Mouse (Mus musculus) megakaryocyte, embryonic 14.5 days (primary cell): ENCODE measurements at regions not wholly inside any gene's neighbourhood (a gene's known extent, or its start where the extent isn't known, plus 50 kb on each side); places are given as distances from the start of the nearest gene placed in this dataset.

Experiments used
- H3K27me3 ChIP-seq: replicated peaks from 2 replicates; pipeline ENCODE3; 2012; ENCODE audit warnings: inconsistent platforms
- H3K36me3 ChIP-seq: replicated peaks from 2 replicates; pipeline ENCODE3; 2012; ENCODE audit warnings: low read length, inconsistent platforms, mixed read lengths
- H3K4me1 ChIP-seq: 2 replicates; pipeline ENCODE4 v1.6.1; 2012; ENCODE audit warnings: inconsistent platforms
- H3K4me3 ChIP-seq: replicated peaks from 2 replicates; pipeline ENCODE3; 2012; ENCODE audit warnings: moderate library complexity, mild to moderate bottlenecking, inconsistent platforms
- H3K9me3 ChIP-seq: 2 replicates; pipeline ENCODE4 v1.6.1; 2012; ENCODE audit warnings: inconsistent platforms
- FLI1 ChIP-seq: IDR thresholded peaks from 2 replicates; pipeline ENCODE4 v1.6.1; 2012; ENCODE audit warnings: low read length, inconsistent platforms, mixed read lengths
- GATA1 ChIP-seq: IDR thresholded peaks from 3 replicates; pipeline ENCODE4 v1.6.1; 2012; ENCODE audit warnings: mixed read lengths, low read length, inconsistent platforms, borderline replicate concordance

DNA sequence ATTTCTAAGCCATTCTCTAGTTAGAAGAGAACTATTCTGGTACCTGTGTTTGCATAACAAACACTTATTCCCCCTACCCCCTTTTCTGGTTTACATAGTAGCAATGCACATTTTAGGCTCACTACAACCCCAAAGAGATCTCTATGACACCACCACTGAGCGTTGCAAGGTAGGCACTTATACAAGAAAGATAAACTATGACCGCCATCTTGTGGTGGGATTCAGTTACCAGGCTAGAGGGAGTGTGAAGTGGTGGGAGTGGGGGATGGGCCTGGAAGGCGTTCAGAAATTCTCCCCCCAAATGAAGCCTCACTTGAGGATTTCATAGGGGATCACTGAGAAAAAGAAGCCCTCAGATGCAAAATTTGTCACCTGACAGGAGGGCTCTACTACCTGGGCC is 64.4 kb upstream of the Fst start:
- no peaks in the 10 kb centered on the region for H3K4me1 ChIP-seq
- H3K4me3 ChIP-seq: no peak overlapping the region
- TF ChIP-seq GATA1 (no peak), FLI1 (no peak)
- peaks cover 17% of the 10 kb centered on the region for H3K9me3 ChIP-seq
- H3K27me3 ChIP-seq: no peaks in the 10 kb centered on the region
- no peaks in the 10 kb centered on the region for H3K36me3 ChIP-seq

DNA sequence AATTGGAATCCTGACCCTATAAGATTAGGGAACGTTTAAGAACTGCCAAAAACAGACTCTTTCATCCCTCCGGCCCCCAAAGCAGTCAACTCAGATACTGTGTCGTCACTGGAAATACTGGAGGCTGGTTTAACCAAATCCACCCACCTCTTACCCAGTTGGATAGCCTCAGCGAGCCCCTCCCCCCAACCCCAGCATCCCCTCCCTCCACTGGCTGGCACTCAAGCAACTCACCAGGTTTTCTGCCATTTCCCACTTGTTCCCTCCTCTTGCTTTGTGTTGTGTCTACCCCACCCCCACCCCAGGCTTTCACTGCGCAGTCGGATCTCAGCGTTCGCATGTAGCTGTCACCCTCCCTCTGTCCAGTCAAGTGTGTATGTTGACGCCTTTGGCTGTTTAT is 68.1 kb upstream of the Fst start:
- Histone ChIP-seq H3K27me3 (no peaks in the 10 kb centered on the region), H3K4me3 (no peak overlapping the region), H3K36me3 (no peaks in the 10 kb centered on the region), H3K9me3 (peaks cover 18% of the 10 kb centered on the region), H3K4me1 (no peaks in the 10 kb centered on the region)
- no peak for TF ChIP-seq FLI1
- no peak for TF ChIP-seq GATA1

DNA sequence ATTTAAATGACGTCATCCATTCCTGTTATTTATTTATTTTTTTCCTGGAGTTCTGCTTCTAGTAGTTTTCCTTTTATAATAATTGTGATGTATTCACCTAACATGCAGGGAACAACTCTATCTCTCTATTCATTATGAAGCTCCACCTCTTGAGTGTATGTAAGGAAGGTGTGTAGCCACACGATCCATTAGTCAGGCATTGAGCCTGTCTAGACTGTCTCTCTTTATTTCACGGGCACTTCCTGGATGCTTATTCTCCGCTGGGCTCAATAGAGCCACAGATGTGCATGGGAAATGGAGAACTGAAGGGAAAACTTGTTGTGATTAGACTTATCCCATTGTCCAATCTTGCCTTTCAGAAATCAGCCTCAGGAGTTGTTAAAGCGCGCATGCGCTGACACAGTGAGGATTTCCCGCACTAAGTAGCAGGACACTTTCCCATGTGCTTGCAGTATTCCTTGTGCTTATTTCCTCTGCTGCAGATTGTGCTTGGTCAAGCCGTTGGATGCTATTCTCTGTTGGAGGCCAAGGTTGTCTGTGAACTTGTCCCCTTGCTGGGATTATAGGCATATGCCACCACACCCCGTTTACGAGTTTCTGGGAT is 71.5 kb upstream of the Fst start:
- H3K4me3 ChIP-seq: no peak overlapping the region
- H3K27me3 ChIP-seq: no peaks in the 10 kb centered on the region
- H3K9me3 ChIP-seq: peaks cover 14% of the 10 kb centered on the region
- TF ChIP-seq GATA1 (no peak), FLI1 (no peak)
- no peaks in the 10 kb centered on the region for H3K36me3 ChIP-seq
- H3K4me1 ChIP-seq: no peaks in the 10 kb centered on the region

DNA sequence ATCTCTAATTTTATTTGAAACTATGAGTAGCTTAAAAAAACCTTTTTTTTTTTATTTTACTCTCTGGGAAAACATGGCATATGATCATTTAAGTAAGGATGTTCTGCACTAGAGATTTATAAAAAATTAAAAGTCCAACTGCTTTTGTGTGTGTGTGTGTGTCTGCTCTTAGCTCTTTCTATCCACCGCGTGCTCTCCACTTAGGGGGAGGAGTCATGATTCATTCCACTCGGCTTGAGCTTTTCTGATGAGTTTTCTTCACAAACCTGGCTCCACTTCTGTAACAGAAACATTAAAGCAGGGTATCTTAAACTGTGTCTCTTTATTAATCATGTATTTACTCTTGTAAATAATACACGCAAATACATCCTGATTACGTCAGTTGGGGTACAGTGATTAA is 73.0 kb upstream of the Fst start:
- Histone ChIP-seq H3K9me3 (peaks cover 14% of the 10 kb centered on the region), H3K27me3 (no peaks in the 10 kb centered on the region), H3K4me1 (no peaks in the 10 kb centered on the region), H3K36me3 (no peaks in the 10 kb centered on the region), H3K4me3 (no peak overlapping the region)
- TF ChIP-seq FLI1: no peak
- TF ChIP-seq GATA1: no peak

DNA sequence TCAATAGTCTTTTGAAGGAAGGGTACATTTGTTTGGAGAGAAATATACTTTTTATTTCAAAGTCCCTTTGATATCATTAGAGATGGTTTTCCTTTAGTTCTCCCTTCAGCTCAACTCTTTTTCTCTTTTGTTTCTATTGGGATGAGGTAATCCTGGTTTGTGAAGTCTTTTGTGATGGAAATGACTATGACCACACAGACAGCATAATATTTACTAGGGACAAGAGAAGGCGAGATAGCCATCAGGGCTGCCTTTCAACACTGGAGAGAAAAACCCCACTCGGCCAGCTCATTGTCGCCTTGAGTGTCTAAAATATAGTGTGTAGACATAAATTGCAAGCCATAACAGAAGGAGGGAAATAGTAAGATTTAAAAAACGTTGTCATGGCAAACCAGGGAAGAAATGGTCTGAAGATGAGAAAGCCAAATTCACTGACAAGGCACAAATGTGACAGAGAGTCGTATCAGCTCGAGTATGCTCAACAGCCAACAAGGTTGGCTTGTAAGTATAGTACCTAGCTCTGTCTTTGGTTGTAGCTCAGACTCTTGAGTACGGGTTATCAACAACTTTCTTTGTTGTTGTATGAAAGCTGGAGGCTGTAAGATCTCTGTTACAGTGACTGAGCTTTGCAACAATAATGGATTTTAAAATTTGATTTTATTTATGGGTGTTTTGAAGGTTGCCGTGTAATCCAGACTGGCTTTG is 73.8 kb upstream of the Fst start:
- no peak overlapping the region for H3K4me3 ChIP-seq
- peaks cover 1% of the 10 kb centered on the region; the same call in 1 of the 2 replicates for H3K4me1 ChIP-seq
- no peaks in the 10 kb centered on the region for H3K27me3 ChIP-seq
- H3K9me3 ChIP-seq: peaks cover 11% of the 10 kb centered on the region
- no peaks in the 10 kb centered on the region for H3K36me3 ChIP-seq
- TF ChIP-seq GATA1 (no peak), FLI1 (no peak)

DNA sequence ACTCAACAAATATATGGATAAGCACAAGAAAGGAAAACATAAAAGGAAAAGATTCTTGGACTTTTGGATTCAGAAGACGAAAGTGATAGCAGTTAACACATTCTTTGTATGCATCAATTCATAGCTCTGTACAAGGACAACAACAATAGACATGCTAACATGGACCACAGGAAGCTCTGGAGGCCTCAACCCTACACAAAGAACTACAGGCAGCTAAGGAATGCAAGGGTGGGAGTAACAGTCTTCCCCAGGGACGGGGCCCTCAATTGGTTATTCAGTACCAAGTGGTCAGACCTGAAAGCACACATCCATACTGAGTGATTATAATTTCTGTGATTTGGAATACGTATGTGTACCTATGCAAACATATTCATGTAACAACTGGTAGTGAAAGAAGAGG is 75.8 kb upstream of the Fst start:
- Histone ChIP-seq H3K4me3 (no peak overlapping the region), H3K27me3 (no peaks in the 10 kb centered on the region), H3K36me3 (no peaks in the 10 kb centered on the region), H3K9me3 (peaks cover 5% of the 10 kb centered on the region), H3K4me1 (peaks cover 5% of the 10 kb centered on the region; the same call in 1 of the 2 replicates)
- no peak for TF ChIP-seq FLI1
- no peak for TF ChIP-seq GATA1

DNA sequence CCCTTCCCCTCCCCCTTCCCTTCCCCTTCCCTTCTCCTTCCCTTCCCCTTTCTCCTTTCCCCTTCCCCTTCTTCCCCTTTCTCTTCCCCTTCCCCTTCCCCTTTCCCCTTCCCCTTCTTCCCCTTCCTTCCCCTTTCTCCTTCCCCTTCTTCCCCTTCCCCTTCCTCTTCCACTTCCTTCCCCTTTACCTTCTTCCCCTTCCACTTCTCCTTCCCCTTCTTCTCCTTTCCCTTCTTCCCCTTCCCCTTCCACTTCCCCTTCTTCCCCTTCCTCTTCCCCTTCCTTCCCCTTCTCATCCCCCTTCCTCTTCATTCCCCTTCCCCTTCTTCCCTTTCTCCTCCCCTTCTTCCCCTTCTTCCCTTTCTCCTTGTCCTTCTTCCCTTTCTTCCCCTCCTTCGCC is 77.0 kb upstream of the Fst start:
- peaks cover 5% of the 10 kb centered on the region for H3K9me3 ChIP-seq
- H3K36me3 ChIP-seq: no peaks in the 10 kb centered on the region
- H3K4me1 ChIP-seq: peaks cover 5% of the 10 kb centered on the region; the same call in 1 of the 2 replicates
- TF ChIP-seq FLI1: no peak
- no peak for TF ChIP-seq GATA1
- no peaks in the 10 kb centered on the region for H3K27me3 ChIP-seq
- no peak overlapping the region for H3K4me3 ChIP-seq

DNA sequence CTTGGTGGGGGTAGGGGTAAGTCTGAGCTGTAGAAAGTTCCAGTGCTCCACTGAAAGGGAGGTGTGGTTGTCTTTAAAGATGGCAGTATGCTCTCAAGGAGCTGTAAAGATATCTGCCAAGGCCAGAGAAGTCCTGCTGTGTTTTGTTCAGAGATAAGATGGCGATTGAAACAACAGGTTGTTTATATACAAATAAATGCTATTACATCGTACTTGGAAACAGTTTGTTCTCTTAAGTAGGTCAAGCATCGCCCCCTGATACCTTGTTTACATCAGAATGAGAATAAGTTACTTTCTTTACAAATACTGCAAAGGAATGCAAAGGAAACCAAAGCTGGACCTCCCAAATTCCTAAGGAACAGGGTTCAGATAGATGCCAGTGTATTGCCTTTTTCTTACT is 113.0 kb upstream of the Fst start:
- no peak overlapping the region for H3K4me3 ChIP-seq
- no peaks in the 10 kb centered on the region for H3K4me1 ChIP-seq
- no peaks in the 10 kb centered on the region for H3K36me3 ChIP-seq
- H3K27me3 ChIP-seq: no peaks in the 10 kb centered on the region
- peaks cover 8% of the 10 kb centered on the region; the same call in 1 of the 2 replicates for H3K9me3 ChIP-seq
- TF ChIP-seq FLI1: no peak
- no peak for TF ChIP-seq GATA1

DNA sequence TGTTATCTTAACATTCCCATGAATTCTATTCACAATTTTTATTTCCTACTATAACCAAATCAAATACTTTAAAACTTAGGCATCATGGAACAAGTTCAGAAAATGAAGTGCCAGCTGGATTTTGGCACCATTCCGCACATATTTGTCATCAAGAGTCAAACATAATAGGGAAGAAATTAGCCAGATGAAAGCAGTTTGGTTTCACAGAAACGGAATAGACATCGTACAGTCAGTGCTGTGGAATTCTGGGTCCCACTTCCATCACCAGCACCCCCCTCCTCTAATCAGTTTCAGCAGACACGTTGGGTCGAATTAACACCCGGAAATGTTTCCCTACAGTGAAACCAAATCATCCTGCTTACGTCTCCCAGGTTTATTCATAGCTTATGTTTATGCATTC is 125.8 kb upstream of the Fst start:
- no peaks in the 10 kb centered on the region for H3K36me3 ChIP-seq
- H3K9me3 ChIP-seq: peaks cover 13% of the 10 kb centered on the region
- no peak overlapping the region for H3K4me3 ChIP-seq
- H3K27me3 ChIP-seq: no peaks in the 10 kb centered on the region
- H3K4me1 ChIP-seq: no peaks in the 10 kb centered on the region
- no peak for TF ChIP-seq GATA1

DNA sequence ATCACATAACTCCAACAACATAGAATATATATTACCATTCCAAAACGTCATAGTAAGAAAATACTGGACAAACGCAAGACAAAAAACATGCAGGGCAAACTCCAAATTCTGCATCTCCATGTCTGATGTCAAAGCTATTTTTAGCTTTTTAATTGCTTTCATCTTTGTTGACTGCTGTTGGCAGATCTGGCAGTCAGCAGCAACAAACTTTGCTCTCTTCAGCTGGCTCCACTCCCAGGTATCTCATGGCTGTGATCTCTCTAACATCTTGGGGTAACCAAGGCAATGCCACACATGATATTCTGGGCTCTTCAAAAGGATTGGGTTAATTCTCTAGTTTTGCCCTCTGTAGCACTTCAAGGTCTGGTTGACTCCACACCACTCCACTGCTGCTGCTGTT is 128.9 kb upstream of the Fst start:
- TF ChIP-seq FLI1 (no peak), GATA1 (no peak)
- Histone ChIP-seq H3K4me3 (no peak overlapping the region), H3K4me1 (no peaks in the 10 kb centered on the region), H3K9me3 (peaks cover 13% of the 10 kb centered on the region), H3K27me3 (no peaks in the 10 kb centered on the region), H3K36me3 (no peaks in the 10 kb centered on the region)

DNA sequence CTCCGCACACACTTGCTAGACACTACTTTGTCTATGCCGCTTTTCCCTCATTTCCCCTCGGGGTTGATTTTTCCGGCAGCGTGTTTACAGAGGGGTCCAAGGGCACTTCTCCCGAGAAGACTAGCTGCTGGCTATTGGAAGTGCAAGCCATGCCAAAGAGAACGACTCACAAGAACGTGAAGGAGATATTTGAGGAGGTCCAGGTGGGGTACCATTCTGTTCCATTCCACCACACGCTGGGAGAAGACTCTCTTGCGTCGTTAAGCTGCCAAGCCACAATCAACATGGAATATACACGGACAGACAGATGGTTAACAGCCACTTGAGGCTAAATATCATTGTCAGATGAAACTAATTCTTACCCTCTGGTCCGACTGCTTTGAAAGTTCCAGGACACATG is 144.6 kb upstream of the Fst start:
- peaks cover 38% of the 10 kb centered on the region for H3K9me3 ChIP-seq
- H3K27me3 ChIP-seq: no peaks in the 10 kb centered on the region
- TF ChIP-seq FLI1: no peak
- TF ChIP-seq GATA1: no peak
- H3K4me1 ChIP-seq: no peaks in the 10 kb centered on the region
- H3K36me3 ChIP-seq: no peaks in the 10 kb centered on the region
- no peak overlapping the region for H3K4me3 ChIP-seq
